Mouse (Mus musculus) cerebellum, adult 8-10 months (tissue): ENCODE data around the gene Olfr519.

Source experiments
- DNase-seq: peaks from one replicate; pipeline ENCODE4 v3.0.0; 2022

Olfr519 gene

DNA sequence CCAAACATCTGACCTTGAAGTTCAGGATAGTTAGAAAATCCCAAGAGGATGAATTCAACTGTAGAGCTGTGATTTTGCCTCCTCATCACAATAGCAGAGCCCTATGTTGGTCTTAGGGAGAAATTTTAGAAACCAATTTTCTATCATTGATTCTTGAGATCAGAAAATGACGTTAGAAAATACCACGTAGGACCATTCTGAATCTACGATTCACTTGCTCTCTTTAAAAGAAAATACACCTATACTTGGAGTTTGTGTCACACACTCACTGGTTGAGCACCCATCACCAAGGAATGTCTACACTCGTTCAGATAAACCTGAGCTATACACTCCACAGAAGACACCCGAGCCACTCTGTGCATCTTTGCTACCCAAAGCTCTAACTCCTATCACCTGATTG lies at the start of gene Olfr519:
Gene Olfr519, minus strand, starts transcription at position 101 of the 400 bp plus-strand sequence.
- no peak for DNase-seq

GRCm38 (mm10) chr7:108944002-108944401 lies 49.8 kb upstream of the Olfr519 start:
- DNase-seq: peak; percentile 53

DNA sequence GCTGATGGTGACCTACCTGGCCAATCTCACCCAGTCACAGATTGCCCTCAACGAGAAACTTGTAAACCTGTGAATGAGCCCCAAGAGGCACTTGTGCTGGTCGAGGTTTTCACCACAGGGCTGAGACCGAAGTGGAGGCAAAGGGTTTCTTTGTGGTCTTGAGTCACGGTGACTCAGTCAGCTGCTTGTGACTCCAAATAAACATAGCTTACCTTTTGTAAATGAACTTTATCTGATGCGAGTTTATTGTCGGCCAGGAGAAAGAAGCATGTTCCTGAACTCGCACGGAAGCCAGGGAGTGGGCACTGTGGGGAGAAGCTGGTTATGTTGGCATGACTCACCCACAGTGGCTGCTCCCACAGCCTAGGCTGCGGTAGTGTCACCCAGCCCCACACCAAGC lies 47.2 kb upstream of the Olfr519 start:
- DNase-seq: no peak

- no peak for DNase-seq
Observed at GRCm38 (mm10) chr7:108936591-108936990, 42.4 kb upstream of the Olfr519 start.

- DNase-seq: no peak
Observed at GRCm38 (mm10) chr7:108935411-108935810, 41.2 kb upstream of the Olfr519 start.

DNA sequence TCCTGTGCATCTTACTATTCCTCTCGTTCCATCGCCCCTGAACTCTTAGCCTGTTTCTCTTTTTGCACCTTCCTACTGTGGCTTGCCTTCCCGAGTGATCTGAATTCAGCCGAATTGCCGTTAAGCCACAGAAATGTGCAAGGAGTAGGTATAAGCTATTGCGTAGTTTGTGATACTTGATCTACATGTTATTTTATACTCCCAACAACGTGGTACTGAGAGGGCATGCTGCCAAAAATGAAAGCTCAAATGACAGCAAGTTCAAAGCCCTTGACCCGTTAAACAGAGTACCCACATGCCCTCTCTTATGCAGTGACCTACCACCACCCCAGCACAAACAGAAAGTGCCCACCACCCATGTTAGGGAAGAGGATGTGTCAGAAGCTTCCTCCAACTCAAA lies 40.6 kb upstream of the Olfr519 start:
- no peak for DNase-seq

GRCm38 (mm10) chr7:108933794-108934731 lies 39.8 kb upstream of the Olfr519 start, which contains the start of gene Eif3f:
Gene Eif3f (plus strand): TSS chr7:108934417.
- DNase-seq: peak; percentile 96

DNA sequence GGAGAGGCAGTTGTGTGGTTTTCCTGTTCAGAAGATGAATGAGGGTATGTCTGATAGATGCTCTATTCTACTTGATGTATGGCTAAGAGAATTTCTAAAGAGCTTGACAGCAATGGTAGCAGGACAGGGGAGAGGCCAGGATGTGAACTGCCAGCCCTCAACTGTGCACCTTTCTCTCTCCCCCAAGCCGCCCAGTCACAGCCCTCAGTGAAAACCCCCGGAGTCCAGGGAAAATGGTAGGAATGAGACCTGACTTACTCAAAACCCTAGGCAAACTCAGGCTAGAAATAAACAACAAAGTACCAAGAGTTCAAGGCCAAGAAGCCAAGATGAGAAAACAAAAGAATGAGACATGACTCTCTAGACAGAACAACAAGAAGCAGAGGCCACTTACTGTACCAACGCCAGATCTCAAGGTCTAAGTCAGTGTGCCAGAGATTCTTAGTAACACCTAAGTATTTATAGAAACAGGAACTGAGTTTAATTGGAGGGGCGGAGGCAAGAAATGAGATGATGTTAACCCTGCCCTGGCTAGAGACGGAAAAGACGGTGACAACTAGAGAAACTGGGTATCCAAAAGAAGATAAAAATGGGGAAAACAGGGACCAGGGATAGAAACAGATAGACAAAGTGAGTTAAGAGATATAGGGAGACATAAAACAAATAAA lies 35.6 kb upstream of the Olfr519 start, which contains the start of gene Nlrp10:
Gene Nlrp10, minus strand, starts transcription at position 453 of the 668 bp plus-strand sequence.
- DNase-seq: no peak

- DNase-seq: no peak
Observed at GRCm38 (mm10) chr7:108928280-108929188, 34.3 kb upstream of the Olfr519 start.

GRCm38 (mm10) chr7:108927043-108927442 lies 32.8 kb upstream of the Olfr519 start:
- no peak for DNase-seq

- no peak for DNase-seq
Observed at GRCm38 (mm10) chr7:108903969-108904368, 9.7 kb upstream of the Olfr519 start.

- DNase-seq: no peak
Observed at GRCm38 (mm10) chr7:108884906-108885305, 9.3 kb downstream of the Olfr519 start, which contains the start of gene Olfr518. Gene Olfr518 (minus strand): TSS chr7:108885006.

GRCm38 (mm10) chr7:108872279-108872678 lies 21.9 kb downstream of the Olfr519 start, which contains the start of gene Olfr517:
Gene Olfr517 (minus strand): TSS chr7:108872379.
- no peak for DNase-seq

- no peak for DNase-seq
Observed at GRCm38 (mm10) chr7:108850429-108850828, 43.8 kb downstream of the Olfr519 start, which contains the start of gene Olfr516. Gene Olfr516 (minus strand): TSS chr7:108850529.
